Mouse (Mus musculus) embryo, embryonic 10 days (tissue): ENCODE results near the gene Syngr4.
A peak's percentile ranks its signal among the peaks of the same experiment; 100 is the strongest.
"Not testable (repeated sequence)": the region's sequence is repeated elsewhere in the genome, so short reads cannot be mapped to it uniquely, and the experiment has no call there.

ENCODE experiments used
- DNase-seq: peaks from one replicate; pipeline ENCODE4 v3.0.0-alpha.2; 2015; ENCODE audit warnings: low spot score

Gene Syngr4

DNA sequence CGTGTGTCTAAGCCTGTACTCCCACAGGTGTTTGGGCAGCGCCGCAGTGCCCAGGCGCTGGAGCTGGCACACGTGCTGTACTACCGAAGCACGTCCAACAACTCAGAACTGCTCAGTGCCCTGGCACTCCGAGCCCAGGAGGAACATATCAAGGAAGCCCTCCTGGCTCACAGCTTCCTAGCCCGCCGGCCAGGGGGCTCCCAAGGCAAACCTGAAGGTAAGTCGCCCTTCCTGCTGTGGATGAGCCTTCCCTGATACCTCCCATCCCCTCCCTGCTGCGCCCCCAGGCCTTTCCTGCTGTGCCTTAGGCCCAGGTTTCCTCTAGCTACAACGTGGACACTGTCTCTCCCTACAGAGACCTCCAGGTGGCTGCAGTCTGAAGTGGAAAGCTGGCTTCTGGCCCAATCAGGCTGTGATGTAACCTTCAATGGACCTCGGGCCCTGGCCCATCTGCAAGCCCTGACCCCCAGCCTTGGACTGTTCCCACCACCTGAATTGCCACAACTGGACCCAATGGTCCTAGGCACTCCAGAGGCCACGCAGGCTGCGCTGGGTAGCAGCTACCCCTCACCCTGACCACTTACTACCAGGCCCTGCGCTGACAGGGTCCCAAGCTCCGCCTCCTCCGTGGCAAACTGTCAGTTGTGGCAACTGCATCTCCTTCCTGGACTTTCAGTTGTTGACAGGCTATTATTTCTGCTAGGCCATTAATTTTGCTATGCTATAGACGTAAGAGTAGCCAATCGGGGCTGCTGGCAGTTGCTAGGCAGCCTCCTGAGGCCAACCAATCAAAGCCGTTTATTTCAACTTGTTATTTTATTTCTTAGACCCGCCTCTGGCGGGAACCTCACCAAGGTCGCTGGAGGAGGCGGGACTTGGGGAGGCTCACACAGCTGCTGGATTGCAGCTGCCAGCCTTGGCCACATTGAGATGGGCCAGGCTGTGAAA is 19.8 kb upstream of the Syngr4 start:
- DNase-seq: peak; percentile 75

DNA sequence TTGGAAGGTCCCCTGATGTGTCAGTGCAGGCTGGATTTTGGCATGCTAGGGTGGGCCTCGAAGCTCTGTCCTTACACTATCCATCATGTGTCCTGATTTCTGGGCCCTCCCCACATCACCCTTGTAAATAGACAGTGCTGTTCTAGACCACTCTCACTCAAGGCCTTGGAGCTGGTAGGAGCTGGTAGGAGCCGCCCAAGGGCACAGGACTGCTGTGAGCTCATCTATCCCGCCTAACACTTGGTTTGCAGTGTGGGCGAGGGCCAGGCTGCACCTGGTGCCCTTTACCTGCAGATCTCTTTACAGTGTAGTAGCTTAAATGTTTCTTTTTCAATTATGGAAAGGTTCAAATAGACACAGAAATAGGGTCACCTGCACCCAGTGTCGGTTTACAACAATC is 18.5 kb upstream of the Syngr4 start:
- no peak for DNase-seq

DNA sequence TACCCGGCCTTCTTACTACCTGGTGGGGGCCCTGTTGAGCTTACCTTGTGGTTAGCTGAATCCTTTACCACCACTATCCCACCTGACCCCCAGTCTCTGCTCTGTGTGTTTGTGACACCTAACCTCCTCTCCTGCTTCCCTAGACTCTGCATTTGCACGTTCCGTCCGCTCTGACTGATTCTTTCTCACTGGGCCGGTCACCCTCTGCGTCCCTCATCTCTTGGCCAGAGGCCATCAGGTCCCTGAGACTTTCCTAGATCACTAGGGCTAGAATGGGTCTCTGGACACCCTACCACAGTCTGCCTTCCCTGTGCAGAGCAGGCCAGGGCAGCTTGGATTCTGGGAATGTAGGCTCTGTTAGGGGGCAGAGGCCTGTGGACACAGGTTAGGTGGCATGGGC is 17.6 kb upstream of the Syngr4 start:
- DNase-seq: no peak

DNA sequence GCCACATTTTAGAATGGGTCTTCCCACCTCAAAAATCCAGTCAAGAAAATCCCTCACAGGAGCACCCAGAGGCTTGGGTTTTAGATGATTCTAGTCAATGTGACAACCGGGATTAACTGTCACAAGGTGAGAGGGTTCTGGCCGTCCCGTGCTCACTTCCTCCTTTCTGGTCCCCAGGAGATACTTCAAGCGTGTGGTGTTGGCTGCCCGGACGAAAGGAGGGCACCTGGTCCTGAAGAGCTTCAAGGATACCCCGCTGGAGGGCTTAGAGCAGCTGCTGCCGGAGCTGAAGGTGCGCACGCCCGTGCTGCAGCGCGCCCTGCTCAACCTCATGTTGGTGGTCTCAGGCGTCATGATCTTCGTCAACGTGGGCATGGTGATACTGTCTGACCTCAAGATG is 12.6 kb upstream of the Syngr4 start:
- no peak for DNase-seq

DNA sequence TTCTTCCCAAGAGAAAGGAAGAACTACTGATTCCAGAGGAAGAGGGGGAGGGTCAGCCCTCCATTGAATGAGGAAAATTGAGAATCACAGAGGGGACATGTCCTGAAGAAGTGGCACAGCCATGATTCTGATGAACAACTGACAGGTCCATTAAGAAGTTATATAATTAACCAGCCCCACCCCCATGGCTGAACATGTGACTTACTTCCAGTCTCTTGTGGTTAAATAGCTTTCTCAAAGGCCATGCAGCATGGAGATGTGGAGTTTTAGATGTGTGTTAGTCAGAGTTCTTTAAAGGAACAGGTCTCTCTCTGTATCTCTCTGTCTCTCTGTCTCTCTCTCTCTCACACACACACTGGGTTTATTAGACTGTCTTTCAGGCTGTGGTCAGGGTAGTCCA is 11.9 kb upstream of the Syngr4 start:
- DNase-seq: no peak

DNA sequence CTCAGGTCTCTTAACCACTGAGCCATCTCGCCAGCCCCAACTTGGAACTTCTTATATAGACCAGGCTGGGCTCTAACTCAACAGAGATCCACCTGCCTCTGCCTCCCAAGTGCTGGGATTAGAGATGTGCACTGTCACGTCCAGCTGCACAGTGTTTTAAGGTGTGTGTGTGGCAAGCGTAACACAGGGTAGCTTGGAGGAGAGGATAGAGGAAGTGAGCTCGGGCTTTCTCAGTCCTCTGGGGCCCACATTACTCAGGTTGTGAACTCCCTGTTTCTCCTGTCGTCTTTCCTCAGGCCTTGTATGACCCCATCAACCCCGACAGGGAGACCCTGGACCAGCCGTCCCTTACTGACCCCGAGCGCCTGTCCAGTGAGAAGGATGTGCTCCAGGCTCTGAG is 10.1 kb upstream of the Syngr4 start:
- no peak for DNase-seq

DNA sequence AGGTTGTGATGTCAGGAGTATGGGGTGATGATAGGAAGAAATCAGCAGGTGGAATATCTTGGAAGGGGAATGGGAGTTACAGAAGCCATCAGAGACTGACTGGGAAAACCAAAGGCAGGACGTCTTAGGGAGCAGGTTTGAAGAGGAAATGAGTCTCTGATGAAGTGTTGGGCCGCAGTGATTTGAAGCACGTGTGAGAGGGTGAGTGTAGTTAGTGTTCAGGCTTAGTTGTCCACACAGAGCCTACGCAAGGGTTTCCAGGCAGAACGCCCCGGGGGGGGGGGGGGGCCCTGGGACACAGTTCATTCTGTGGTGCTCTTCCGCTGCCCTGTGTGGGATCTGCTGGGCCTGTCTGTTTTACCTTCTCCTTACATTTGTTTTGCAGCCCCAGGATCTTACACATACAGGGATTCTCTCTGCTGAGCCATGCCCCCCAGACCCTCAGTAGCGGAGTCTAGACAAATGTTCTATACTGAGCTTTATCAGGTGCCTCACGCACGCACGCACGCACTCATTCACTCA is 6.0 kb upstream of the Syngr4 start:
- DNase-seq: no peak

DNA sequence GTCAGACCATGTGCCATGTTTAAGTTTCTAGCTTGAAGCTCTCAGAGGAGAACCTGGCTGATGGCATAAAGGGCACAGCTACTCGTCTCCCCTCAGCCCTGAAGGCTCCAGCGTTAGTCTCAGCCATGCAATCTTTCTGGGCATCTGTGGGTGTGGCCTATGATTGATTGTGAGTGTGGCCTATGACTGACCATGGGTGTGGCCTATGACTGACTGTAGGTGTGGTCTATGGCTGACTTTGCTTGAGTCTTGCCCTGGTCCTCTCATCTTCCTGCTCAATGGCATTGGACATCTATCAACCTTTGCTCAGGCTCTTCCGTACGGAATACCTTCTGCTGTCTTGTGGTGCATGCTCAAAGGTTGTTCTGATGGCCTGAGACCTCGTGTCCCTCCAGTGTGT is 5.0 kb upstream of the Syngr4 start:
- DNase-seq: peak; percentile 67

DNA sequence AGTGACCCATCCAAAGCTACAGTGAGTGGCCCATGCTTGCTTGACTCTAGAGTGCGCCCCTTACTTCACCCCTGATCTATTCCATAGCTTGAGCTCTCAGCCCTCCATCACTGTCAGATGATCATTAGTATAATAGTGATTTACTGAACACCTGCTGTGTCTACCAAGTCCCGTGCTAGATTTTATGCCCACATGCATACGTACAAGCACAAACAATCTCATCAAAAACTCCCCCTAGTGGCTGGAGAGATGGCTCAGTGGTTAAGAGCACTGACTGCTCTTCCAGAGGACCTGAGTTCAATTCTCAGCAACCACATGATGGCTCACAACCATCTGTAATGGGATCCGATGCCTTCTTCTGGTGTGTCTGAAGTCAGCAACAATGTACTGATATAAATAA is 1.6 kb upstream of the Syngr4 start:
- peak; percentile 45 for DNase-seq

DNA sequence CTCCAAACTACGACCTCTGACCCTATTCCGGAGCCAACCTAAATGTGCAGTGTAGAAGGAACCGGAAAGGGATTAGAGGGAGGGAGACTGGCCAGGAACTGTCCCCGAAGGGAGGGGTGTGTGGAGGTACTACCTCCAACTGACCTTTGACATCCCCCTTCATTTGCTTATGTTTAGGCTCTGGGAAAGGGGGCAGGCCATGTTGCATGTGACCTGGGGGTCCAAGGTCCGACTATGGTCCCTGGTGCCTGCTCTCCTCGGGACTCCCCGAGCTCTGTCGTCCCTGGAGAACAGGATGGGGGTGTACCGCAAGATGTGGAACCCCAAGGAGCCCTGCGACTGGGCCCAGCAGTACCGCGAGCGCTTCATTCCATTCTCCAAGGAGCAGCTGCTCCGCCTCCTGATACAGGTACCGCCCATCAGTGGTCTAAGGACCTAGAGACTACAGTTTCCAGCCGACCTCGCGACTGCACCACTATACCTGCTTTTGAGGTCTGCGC is 794 bp upstream of the Syngr4 start:
- DNase-seq: peak; percentile 75

DNA sequence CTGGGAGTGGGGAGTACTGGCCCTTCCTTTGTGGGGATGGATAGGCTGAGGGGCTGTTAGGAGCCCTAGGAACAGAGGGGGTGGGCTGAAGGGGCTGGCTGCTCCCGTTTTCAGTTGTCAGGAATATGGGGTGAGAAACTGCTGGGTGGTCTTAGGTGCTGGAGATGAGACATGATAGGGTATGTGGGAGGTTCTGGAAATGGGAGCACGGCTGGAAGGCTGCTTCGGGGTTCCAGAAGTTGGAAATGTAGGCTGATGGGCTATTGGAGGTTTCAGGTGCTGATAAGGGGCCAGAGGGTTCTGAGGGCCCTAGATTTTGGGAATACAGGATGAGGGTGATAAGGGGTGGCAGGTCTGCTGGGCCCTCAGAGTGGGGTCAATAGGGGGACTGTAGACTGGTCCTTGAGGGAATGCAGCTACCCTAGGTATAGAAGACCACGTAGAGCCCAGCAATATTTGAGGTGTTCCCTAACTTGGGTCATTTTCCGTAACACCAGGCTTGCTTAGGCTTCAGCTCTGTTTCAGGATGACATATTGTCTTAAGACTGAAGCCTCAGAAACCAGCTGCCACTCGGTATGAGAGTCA is 490 bp downstream of the Syngr4 start:
- DNase-seq: no peak

DNA sequence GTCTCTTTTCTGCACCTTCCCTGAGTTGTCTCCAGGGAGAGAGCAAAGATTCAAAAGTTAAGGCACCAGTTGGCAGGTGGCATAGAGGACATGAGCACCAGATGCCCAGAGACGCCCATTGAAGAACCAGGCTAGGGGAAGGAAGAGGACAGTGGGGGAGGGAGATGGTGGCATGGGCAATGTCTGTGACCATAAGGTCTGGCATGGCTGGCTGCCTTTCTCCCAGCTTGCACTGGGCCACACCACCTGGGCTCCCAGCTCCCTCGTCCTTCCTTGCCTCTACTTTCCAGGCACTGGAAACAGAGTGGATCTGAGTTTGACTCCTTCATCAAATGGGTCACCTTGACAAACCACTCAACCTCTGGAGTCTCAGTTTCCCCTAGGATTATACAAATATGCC is 3.9 kb downstream of the Syngr4 start:
- no peak for DNase-seq

DNA sequence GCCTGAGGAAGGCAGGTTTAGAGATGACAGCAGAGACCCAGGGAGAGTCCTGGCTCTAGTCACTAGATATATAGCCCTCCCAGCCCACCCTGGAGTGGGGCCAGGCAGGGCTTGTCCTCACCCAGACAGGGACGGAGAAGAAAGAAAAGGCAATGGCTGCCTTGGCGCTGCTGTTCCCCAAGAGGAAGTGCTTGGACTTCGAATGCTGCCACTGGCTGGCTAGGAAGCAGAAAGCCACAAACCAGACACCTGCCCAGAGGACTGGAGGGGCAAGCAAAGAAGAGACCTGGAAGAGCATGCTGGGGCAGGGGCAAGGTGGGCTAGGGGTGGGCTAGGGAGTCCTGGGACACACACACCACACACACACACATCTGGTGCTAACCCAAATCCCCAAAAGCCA is 9.3 kb downstream of the Syngr4 start:
- DNase-seq: no peak

DNA sequence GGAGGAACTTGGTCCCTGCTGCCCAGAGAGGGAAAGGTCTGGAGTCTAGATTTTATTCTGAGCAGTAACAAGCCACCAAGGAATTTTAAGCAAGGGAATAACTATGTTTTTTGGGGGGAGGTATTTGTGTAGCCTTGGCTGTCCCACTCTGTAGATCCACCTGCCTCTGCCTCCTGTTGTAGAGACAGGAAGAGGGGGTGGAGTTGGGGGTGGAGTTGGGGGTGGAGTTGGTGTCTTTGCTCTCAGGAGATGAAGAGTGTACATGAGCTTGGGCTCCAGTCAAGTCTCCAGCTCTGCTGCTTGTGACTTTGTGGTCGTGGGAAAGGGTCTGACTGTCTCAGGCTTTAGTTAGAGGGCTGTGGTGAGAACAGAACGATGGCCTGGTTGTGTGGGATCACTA is 15.5 kb downstream of the Syngr4 start:
- DNase-seq: no peak

DNA sequence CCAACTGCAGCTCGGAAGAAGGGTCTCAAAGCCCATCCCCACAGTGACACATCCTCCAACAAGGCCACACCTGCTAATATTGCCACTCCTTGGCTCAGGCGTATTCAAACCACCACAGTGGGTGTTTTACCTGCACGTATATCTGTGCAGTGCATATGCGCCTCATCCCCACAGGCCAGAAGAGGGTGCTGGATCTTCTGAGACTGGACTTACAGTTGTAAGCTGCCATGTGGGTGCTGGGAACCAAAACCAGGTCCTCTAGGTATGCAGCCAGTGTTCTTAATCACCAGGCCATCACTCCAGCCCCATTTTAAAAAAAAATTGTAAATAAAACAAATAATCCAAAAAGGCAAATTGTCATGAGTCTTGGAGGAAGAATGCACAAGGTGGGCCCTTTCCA is 16.0 kb downstream of the Syngr4 start:
- no peak for DNase-seq

DNA sequence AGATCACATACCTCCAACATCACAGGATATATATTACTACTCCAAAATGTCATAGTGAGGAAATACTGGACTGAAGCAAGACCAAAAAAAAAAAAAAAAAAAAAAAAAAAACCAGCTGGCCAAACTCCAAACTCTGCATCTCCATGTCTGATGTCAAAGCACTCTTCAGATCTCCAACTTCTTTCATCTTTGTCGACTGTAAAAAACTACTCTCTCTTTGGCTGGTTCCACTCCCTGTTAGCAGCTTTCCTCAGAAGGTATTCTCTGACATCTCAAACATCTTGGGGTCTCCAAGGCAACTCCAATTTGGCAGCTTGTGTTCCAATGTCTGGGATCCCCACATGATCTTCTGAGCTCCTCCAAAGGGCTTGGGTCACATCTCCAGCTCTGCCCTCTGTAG is 18.2 kb downstream of the Syngr4 start, which contains the start of gene Grin2d:
Gene Grin2d (minus strand): TSS at position 101 of the 400 bp plus-strand sequence.
- not testable (repeated sequence) for DNase-seq

DNA sequence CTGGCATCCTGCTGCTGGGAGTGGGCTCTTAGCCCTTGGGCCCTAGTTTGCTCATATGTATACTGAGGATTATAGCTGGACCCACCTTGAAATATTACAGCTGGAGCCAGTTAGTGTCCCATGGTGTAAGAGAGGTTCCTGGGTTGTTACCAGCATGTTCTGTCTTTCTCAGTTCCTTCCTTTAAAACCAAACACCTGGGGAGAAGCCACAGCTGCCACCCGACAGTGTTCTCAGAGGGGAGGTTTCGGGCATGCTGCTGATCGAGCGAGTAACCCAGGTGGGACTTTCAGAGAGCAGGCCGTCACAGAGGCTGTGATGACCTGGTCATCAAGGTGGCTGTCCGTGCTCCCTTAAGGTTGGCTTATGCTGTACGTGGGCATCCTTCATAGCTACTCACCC is 19.6 kb downstream of the Syngr4 start:
- no peak for DNase-seq

DNA sequence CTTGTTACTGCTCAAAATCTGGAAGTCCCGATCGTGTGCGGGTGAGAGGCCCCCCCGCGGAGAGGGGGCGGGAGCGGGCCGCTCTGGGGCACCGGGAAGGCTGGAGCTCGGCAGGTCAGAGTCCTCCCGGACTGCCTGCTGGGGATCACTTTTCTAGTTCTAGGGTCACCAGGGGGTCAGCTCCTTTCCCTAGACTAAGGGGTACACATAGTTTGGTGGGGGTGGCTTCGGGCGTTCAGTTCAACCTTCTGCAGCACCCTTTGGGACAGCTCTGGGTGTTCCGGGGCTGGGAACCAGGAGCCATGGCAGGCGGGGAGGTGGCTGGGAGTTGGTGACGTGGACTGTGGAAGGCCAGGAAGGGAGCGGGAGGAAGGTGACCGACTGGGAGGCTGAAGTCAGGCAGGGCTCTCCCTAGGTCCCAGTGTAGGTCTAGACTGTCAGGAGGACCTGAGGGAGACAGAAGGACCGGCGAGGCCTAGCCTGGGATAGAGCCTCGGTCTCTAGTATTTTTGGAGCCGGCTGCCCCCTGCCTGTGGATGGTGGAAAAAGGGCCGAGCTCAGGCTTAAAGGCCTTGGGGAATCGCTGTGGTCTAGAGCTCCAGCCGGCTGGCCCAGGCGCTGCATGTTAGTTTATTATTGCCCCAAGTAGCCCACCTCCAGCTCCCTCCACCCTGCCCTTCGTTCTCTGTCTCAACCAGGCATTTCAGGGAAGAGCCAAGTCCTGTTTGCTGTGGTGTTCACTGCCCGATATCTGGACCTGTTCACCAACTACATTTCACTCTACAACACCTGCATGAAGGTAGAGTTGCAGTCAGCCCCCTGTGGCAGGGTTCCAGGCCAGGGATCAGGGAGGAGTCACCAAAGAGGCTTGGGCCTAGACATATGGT is 23.2 kb downstream of the Syngr4 start:
- DNase-seq: peak; percentile 54

DNA sequence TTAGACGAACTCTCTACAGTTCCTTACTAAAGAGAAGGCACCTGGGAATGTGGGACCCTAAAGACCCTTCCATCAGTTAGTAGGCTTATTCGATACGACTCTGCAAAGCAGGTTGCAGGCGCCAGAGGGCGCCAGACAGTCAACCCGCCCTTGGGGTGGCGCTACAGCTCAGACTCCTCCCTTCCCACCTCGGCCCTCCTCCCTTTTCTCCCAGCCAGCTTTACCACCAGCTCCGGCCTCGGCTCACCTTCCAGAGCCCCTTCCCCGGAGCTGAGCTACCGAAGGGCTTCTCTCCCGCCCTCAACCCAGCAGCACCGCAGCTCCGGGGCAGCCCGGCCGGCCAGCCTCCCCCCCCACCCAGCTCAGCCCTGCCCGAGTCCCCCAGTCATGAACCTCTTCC is 23.9 kb downstream of the Syngr4 start, which contains the start of gene Kdelr1:
Gene Kdelr1 (plus strand): TSS at position 149 of the 400 bp plus-strand sequence.
- DNase-seq: peak; percentile 91

DNA sequence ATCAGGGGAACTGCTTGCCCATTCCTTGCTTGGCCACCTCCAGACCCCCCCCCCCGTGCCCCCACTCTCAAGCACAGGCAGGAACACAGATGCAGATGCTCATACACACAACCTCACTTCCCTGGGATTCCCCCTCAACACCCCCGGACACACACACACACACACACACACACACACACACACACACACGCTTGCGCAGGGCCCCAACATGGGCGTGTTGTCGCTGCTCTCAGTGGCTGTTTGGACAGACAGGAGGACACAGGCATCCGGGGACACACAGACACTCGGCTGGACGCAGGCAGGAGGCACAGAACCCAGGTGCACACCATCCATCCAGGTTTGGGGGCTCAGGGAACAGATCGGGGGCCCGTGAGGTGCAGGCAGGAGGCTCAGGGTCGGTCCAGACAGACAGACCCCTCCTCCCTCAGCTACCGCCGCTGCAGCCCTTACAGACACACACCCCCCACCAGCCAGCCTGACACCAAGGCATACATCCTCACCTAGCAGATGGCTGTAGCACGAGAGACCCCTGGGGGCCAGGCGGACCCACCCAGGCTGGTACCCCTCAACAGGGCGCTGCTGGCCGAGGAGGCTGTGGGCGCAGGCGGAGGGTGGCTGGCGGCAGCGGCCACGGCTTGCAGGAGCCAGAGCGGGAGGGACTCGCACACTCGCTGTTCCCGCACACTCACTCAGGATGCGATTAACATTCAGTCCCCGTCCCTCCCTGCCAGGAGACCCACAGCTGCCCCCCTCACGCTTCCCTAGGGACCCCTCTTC is 26.0 kb downstream of the Syngr4 start:
- no peak for DNase-seq

DNA sequence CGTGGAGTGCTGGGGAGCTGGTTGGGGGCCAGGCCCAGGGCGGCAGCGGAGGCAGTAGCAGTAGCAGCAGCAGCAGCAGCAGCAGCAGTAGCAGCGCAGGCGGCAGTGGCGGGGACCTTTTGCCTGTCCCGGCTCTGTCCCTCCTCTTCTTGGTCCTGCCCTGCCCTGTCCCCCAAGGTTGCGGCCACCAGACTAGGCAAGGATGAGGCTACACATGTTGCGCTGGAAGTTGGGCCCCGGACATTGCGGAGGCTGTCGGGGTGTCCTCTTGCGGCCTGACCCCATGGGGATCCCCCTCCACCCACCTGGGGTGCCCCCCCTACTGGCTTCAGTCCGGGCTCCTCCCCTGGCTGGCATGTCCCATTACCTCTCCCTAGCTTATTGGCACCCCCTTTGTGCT is 26.7 kb downstream of the Syngr4 start:
- no peak for DNase-seq
